Mouse (Mus musculus): ENCODE measurements at regions not wholly inside any gene's neighbourhood (a gene's known extent, or its start where the extent isn't known, plus 50 kb on each side); places are given as distances from the start of the nearest gene placed in this dataset.

DNA sequence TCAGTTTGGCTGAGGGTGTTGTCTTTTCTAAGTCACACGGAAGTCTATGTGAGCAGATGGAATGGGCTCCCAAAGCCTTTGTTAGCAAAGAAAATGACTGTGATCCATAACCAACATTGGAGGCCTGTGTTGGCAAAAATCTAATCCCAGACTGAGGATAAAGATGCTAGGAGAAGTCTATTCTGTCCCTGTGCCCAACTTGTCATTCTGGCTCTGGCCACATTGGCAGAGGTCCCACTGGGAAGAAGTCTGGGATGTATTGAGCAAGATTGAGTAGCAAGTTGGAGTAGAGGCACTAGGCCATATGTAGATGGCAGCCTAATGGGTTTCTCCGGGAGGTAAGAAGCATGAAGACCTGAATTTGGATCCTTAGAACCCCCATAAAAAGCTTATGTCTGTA, 54.1 kb downstream of the Nog start:
- DNase-seq (ENCODE audit: extremely low read depth, low read depth), result no peak

DNA sequence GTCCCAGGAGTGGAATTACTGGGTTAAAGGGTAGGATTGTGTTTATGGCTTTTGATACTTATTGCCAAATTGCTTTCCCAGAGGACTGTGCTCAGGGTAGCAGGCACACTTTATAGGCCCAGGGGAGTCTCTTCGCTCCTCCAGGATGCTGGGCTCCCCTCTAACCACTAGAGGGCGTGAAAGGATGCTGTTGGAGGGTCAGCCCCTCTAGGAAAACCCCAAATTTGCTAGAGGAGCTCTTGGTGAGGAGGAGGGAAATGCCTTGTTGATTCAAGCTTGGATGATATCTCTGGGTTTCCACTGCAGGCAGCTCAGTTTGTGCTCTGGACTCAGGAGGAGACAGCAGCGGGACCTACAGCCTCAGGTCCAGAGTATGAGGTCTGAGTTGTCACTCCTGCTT, 58.8 kb downstream of the Nog start:
- DNase-seq (ENCODE audit: extremely low read depth, low read depth), result no peak

DNA sequence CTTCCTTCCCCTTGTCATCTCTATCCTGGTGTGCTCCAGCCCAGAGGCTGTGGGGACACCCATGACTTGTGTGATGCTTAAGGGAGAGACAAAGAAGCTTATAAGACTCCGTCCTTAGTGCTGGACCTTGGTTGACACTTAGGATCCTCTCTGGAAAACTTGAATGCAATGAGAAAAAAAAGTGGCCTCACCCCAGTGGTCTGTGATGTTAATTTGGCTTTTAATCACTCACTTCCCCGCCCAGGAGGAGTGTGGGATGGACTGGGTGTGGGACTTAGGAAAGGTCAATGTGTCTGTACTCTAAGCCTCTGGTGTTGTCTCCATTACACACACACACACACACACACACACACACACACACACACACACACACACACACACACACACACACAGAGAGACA, 60.0 kb downstream of the Nog start:
- no peak for DNase-seq (ENCODE audit: extremely low read depth, low read depth)

GRCm38 (mm10) chr11:89239891-89240290, 62.2 kb downstream of the Nog start:
- DNase-seq (ENCODE audit: extremely low read depth, low read depth), result no peak

DNA sequence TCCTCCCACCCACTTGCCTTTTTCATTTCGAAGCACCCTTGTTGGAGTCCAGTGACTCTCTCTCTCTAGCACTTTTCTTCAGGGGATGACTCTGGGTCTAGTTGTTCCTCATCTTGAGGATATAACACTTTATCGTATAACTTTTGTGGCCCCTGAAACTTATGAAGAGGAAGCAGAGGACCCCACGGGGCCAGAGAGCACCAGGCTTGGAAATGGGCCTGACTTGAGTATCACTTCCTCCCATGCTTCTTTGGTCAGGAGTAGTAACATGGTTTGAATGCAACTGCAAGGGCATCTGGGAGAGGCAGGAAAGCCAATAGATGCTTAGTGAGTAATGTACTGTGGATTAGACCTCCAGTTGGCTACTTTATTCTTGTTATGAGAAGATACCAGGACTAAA, 65.2 kb downstream of the Nog start:
- DNase-seq (ENCODE audit: extremely low read depth, low read depth), result no peak

GRCm38 (mm10) chr11:89232884-89233480, 69.2 kb downstream of the Nog start:
- DNase-seq (ENCODE audit: extremely low read depth, low read depth), result no peak

- DNase-seq (ENCODE audit: extremely low read depth, low read depth), result no peak
Observed at GRCm38 (mm10) chr11:89229726-89230125, 72.4 kb downstream of the Nog start.

DNA sequence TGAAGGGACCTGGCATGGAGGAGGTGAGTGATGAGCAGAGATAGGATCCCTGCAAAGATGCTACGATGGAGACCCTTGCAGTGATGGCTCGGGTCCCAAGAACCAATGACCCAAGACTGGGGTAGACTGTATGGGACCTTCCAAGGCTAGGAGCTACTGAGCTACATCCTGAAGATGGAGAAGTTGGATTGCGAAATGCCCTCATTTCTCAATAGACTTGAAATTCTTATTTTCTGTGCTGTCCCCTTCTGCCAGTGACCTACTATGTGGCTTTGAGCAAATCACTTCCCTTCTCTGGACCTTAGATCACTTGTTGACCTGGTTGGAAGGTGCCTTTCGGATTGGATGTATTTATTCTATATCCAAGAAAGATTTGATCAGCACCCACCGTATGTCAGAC, 88.9 kb downstream of the Nog start:
- DNase-seq (ENCODE audit: extremely low read depth, low read depth), result no peak

- DNase-seq (ENCODE audit: extremely low read depth, low read depth), result no peak
Observed at GRCm38 (mm10) chr11:89209531-89209950, 92.6 kb downstream of the Nog start.

DNA sequence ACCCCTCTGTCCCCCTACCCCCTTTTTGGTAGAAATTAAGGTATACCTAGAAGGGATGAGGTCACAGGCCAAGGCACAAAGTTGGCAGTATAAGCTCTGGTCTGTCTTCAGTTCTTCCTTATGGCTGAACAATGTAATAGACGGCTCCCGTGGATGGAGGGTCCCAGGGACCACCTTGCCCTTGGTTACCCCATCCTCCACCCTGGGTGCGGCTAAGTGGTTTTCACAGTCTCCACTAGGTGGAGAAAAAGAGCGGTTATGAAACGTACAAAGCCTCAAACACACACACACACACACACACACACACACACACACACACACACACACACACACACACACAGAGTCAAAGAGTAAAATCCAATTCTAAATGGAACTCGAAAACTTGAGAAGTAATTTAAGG, 93.1 kb downstream of the Nog start:
- no peak for DNase-seq (ENCODE audit: extremely low read depth, low read depth)

GRCm38 (mm10) chr11:89206788-89207187, 95.3 kb downstream of the Nog start:
- DNase-seq (ENCODE audit: extremely low read depth, low read depth), result no peak

- no peak for DNase-seq (ENCODE audit: extremely low read depth, low read depth)
Observed at GRCm38 (mm10) chr11:89204948-89205545, 97.1 kb downstream of the Nog start.

- DNase-seq (ENCODE audit: extremely low read depth, low read depth), result no peak
Observed at GRCm38 (mm10) chr11:89200458-89200857, 101.7 kb downstream of the Nog start.

- no peak for DNase-seq (ENCODE audit: extremely low read depth, low read depth)
Observed at GRCm38 (mm10) chr11:89192815-89193214, 109.3 kb downstream of the Nog start.

- no peak for DNase-seq (ENCODE audit: extremely low read depth, low read depth)
Observed at GRCm38 (mm10) chr11:89186911-89187621, 113.4 kb downstream of the Gm525 start.

- no peak for DNase-seq (ENCODE audit: extremely low read depth, low read depth)
Observed at GRCm38 (mm10) chr11:89185862-89186261, 112.2 kb downstream of the Gm525 start.

DNA sequence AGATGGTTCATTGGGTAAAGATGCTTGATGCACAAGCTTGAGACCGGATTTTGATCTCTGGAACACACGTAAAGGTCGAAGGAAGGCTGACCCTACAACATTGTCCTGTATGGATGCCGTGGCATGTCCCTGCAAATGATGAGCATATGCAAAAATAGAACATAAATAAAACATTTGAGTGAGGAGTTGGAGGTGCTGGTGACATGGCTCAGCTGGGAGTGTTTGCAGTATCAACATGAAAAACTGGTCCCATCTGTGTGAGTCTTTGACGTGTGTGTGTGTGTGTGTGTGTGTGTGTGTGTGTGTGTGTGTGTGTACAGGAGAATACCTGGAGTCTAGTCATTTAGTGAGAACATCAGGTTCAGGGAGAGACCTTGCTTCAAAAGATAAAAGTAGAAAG, 107.8 kb downstream of the Gm525 start:
- DNase-seq (ENCODE audit: extremely low read depth, low read depth), result no peak

DNA sequence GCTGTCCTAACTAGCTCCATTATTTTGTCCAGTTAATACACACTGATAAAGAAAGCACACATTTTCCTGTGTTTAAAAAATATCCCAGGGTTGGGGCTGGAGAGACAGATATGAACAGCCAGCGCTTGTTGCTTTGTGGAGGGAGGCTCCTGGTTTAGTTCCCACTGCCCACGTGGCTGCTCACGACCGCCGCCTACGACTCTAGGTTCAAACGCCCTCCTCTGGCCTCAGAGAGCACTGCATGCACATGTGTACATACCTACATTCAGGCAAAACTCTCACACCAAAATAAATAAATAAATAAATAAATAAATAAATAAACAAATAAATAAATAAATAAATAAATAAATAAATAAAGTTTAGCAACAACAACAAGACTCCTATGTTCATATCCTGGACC, 104.8 kb downstream of the Gm525 start:
- DNase-seq (ENCODE audit: extremely low read depth, low read depth), result no peak

GRCm38 (mm10) chr11:89175511-89175910, 101.9 kb downstream of the Gm525 start:
- no peak for DNase-seq (ENCODE audit: extremely low read depth, low read depth)

GRCm38 (mm10) chr11:89174967-89175366, 101.3 kb downstream of the Gm525 start:
- DNase-seq (ENCODE audit: extremely low read depth, low read depth), result no peak

GRCm38 (mm10) chr11:89165278-89165677, 91.6 kb downstream of the Gm525 start:
- peak; percentile 42 for DNase-seq (ENCODE audit: extremely low read depth, low read depth)

GRCm38 (mm10) chr11:89153466-89154406, 80.1 kb downstream of the Gm525 start:
- DNase-seq (ENCODE audit: extremely low read depth, low read depth), result no peak
